Comparison of ENCODE assay signal across 25 mouse cellular contexts in the genomic region with DNA sequence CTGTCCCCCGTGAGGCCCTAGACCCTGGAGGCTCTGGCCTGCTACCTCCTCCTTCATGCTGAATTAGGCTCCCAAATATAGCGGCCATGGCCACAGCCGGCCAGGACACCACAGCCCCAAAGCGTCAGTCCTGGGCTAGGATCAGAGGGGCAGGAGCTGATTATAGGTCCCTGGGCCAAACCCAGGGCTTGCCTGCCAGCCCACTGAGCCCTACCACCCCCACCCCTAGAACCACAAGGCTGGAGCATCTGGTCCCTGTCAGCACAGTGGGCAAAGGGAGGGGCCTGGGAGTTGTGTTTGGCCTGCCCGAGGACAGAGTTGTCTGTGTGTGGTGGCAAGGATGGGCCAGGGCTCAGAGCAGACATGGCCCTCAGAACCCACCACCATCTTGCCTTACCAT. TPM values are rescaled to one million over a fixed set of nuclear protein-coding genes. Genes with fewer than 3 reads are reported as not detected.
DNase-seq lines count a peak whose midpoint lies in the region; ATAC-seq and TF ChIP-seq lines count a peak whose summit lies in the region.
"Had no signal": no experiment of that assay in that cellular context is flagged by ENCODE, and none has a peak within 500 bp of the region (broad histone marks: within the 10 kb centered on the region; RNA-seq: fewer than 3 reads in every experiment).

No protein-coding gene starts in this region.

- TF ChIP-seq EP300 in heart, adult 2 months (IDR thresholded peaks at IDR 0.05; ENCODE audit: insufficient read depth, low read depth, low read length), result no peak

- H3K4me3 ChIP-seq in heart, adult 2 months, result no peak overlapping the region
- no peak overlapping the region for H3K4me3 ChIP-seq in limb, embryonic 10.5 days
- H3K4me3 ChIP-seq in forebrain, embryonic 11.5 days (ENCODE audit: low read depth, low read length), result no peak overlapping the region
- H3K4me3 ChIP-seq: forebrain, embryonic 13.5 days; heart, embryonic 15.5 days had no signal

- no peak for ATAC-seq in forebrain, embryonic 11.5 days (replicated peaks; ENCODE audit: low FRiP score)
- ATAC-seq: activated CD4-positive, CD25-positive, alpha-beta regulatory T cell, adult 4 months; forebrain, embryonic 13.5 days; hindbrain, embryonic 16.5 days; Patski had no signal

- H3K36me3 ChIP-seq in heart, adult 2 months (ENCODE audit: control insufficient read depth, insufficient read depth, low read length), result no peaks in the 10 kb centered on the region
- no peaks in the 10 kb centered on the region for H3K36me3 ChIP-seq in limb, embryonic 10.5 days
- H3K36me3 ChIP-seq in forebrain, embryonic 11.5 days (ENCODE audit: control insufficient read depth, insufficient read depth, low read length), result no peaks in the 10 kb centered on the region
- H3K36me3 ChIP-seq: heart, embryonic 15.5 days had no signal

- no peaks in the 10 kb centered on the region for H3K79me2 ChIP-seq in heart, adult 2 months (replicated peaks; ENCODE audit: control insufficient read depth, insufficient read depth, low read length)

- H3K4me1 ChIP-seq in heart, adult 2 months (ENCODE audit: control insufficient read depth, insufficient read depth, low read length), result peaks cover 10% of the 10 kb centered on the region
- H3K4me1 ChIP-seq in limb, embryonic 10.5 days, result peaks cover 43% of the 10 kb centered on the region
- no peaks in the 10 kb centered on the region for H3K4me1 ChIP-seq in forebrain, embryonic 11.5 days (replicated peaks; ENCODE audit: control insufficient read depth, insufficient read depth, low read length)
- H3K4me1 ChIP-seq: forebrain, embryonic 13.5 days had no signal

- H3K9ac ChIP-seq in heart, adult 2 months (ENCODE audit: low read depth, low read length), result no peak overlapping the region
- H3K9ac ChIP-seq in forebrain, embryonic 11.5 days (ENCODE audit: low read length), result no peak overlapping the region
- H3K9ac ChIP-seq: forebrain, embryonic 13.5 days; forebrain, postnatal 0 days; heart, embryonic 15.5 days had no signal

- DNase-seq in heart, adult 2 months, result no peak
- DNase-seq in heart, postnatal 25 days (ENCODE audit: low spot score), result no peak
- peak; percentile 13 for DNase-seq in left cerebral cortex, postnatal 4 days
- no peak for DNase-seq in left cerebral cortex, adult 11 months (ENCODE audit: low spot score)
- DNase-seq in limb, embryonic 10.5 days (ENCODE audit: low spot score), result no peak
- no peak for DNase-seq in forebrain, embryonic 11.5 days (ENCODE audit: low spot score)
- DNase-seq: adrenal gland, postnatal 14 days; cerebellum, adult 11-12 months; cerebellum, adult 9-10 months; forebrain, postnatal 0 days had no signal

- no peaks in the 10 kb centered on the region for H3K9me3 ChIP-seq in limb, embryonic 10.5 days (replicated peaks)
- H3K9me3 ChIP-seq in forebrain, embryonic 11.5 days (ENCODE audit: control insufficient read depth, low read length), result no peaks in the 10 kb centered on the region
- H3K9me3 ChIP-seq: forebrain, embryonic 13.5 days; heart, embryonic 15.5 days had no signal

- intact Hi-C loops in heart, adult 2 months (cut with DNase I), result loop anchor here (2.0 kb wide), 1 partner anchor 21 kb away; no protein-coding TSS in a partner anchor
- intact Hi-C loops in heart, postnatal 25 days (cut with DNase I), result no loop called here
- intact Hi-C loops in left cerebral cortex, postnatal 4 days (cut with DNase I), result no loop called here

- H3K27me3 ChIP-seq in heart, adult 2 months (ENCODE audit: control insufficient read depth, insufficient read depth, low read length), result no peaks in the 10 kb centered on the region
- peaks cover 35% of the 10 kb centered on the region for H3K27me3 ChIP-seq in limb, embryonic 10.5 days (ENCODE audit: low read depth, poor library complexity, severe bottlenecking)
- no peaks in the 10 kb centered on the region for H3K27me3 ChIP-seq in forebrain, embryonic 11.5 days (ENCODE audit: control insufficient read depth, insufficient read depth, low read length)
- H3K27me3 ChIP-seq: forebrain, embryonic 13.5 days; heart, embryonic 15.5 days; Patski had no signal

- 84% methylated on average over 5 of the region's 5 CpGs for WGBS in heart, adult 2 months
- 80% methylated on average over 5 of the region's 5 CpGs for WGBS in limb, embryonic 10.5 days
- 86% methylated on average over 5 of the region's 5 CpGs for WGBS in forebrain, embryonic 11.5 days

- H3K4me2 ChIP-seq in forebrain, embryonic 11.5 days (ENCODE audit: low read depth, low read length, severe bottlenecking), result no peak overlapping the region
- H3K4me2 ChIP-seq: forebrain, embryonic 13.5 days; heart, embryonic 15.5 days had no signal

- H3K27ac ChIP-seq in heart, adult 2 months, result peak overlapping the region; percentile 65
- H3K27ac ChIP-seq in limb, embryonic 10.5 days, result 0 out of 2 replicates have a peak overlapping the region, but pooled peaks have one; percentile 11
- H3K27ac ChIP-seq in forebrain, embryonic 11.5 days (ENCODE audit: low read depth, low read length), result no peak overlapping the region
- H3K27ac ChIP-seq: forebrain, embryonic 13.5 days; heart, embryonic 15.5 days had no signal

- TF ChIP-seq CTCF in heart, adult 2 months (IDR thresholded peaks at IDR 0.05), result no peak

- no peak for TF ChIP-seq POLR2A in heart, adult 2 months (IDR thresholded peaks at IDR 0.05; ENCODE audit: insufficient read depth, low read depth, low read length)

RNA-seq across cellular contexts. Expression of a gene that starts 10.9 kb away (rescaled TPM):
- total RNA-seq in heart, adult 2 months (2021), result 1 to 10 TPM; 6.0 to 7.0 TPM
- polyA plus RNA-seq in heart, adult 2 months (2012; rRNA removed), result 10.3 and 12.6 TPM in 2 replicates
- 1 to 10 TPM; 7.6 to 7.9 TPM for total RNA-seq in heart, postnatal 25 days (2021)
- 10 to 100 TPM; 11.2 to 11.6 TPM for total RNA-seq in left cerebral cortex, postnatal 4 days (2021)
- 36.3 and 49.2 TPM in 2 replicates for polyA plus RNA-seq in limb, embryonic 10.5 days (2016; fragmentation: Nextera tagmentation; extraction: Ambion mirVana)
- polyA plus RNA-seq in forebrain, embryonic 11.5 days (2014; fragmentation: Nextera tagmentation; extraction: Ambion mirVana), result 19.5 and 21.3 TPM in 2 replicates
- polyA plus RNA-seq: activated CD4-positive, CD25-positive, alpha-beta regulatory T cell, adult 4 months had no signal

RNA-seq across cellular contexts. Expression of a gene that starts 16.2 kb away (rescaled TPM):
- total RNA-seq in heart, adult 2 months (2021), result over 10,000 TPM in 1 of 2 experiments, 1,000 to 10,000 TPM in 1; 9,326 to 11,139 TPM
- 9,227 and 12,279 TPM in 2 replicates for polyA plus RNA-seq in heart, adult 2 months (2012; rRNA removed)
- total RNA-seq in heart, postnatal 25 days (2021), result over 10,000 TPM; 11,742 to 12,072 TPM
- 1 to 10 TPM in 1 of 2 experiments, under 1 TPM in 1; 0.87 to 1.1 TPM for total RNA-seq in left cerebral cortex, postnatal 4 days (2021)
- polyA plus RNA-seq in limb, embryonic 10.5 days (2016; fragmentation: Nextera tagmentation; extraction: Ambion mirVana), result 1.7 and 3.5 TPM in 2 replicates
- 0.92 TPM in 1 of 2 replicates, not detected in the other for polyA plus RNA-seq in forebrain, embryonic 11.5 days (2014; fragmentation: Nextera tagmentation; extraction: Ambion mirVana)
- total RNA-seq: CH12.LX had no signal
- polyA plus RNA-seq: activated CD4-positive, CD25-positive, alpha-beta regulatory T cell, adult 4 months had no signal

RNA-seq across cellular contexts. Expression of a gene that starts 40.1 kb away (rescaled TPM):
- total RNA-seq in heart, adult 2 months (2021), result not detected
- not detected in 2 replicates for polyA plus RNA-seq in heart, adult 2 months (2012; rRNA removed)
- not detected for total RNA-seq in heart, postnatal 25 days (2021)
- not detected for total RNA-seq in left cerebral cortex, postnatal 4 days (2021)
- polyA plus RNA-seq in limb, embryonic 10.5 days (2016; fragmentation: Nextera tagmentation; extraction: Ambion mirVana), result not detected in 2 replicates
- not detected in 2 replicates for polyA plus RNA-seq in forebrain, embryonic 11.5 days (2014; fragmentation: Nextera tagmentation; extraction: Ambion mirVana)
- total RNA-seq: adrenal gland, adult 18-20 months; adrenal gland, postnatal 14 days; forebrain, postnatal 0 days; gastrocnemius, adult 18-20 months; gastrocnemius, postnatal 14 days; heart, adult 8-10 months; heart, postnatal 36 days had no signal
- polyA plus RNA-seq: activated CD4-positive, CD25-positive, alpha-beta regulatory T cell, adult 4 months; embryonic facial prominence, embryonic 11.5 days; forebrain, embryonic 13.5 days; forebrain, postnatal 0 days; hindbrain, embryonic 11.5 days; hindbrain, embryonic 16.5 days; intestine, embryonic 14.5 days; Patski had no signal

RNA-seq across cellular contexts. Expression of a gene that starts 56.0 kb away (rescaled TPM):
- not detected for total RNA-seq in heart, adult 2 months (2021)
- 0.06 TPM in 1 of 2 replicates, not detected in the other for polyA plus RNA-seq in heart, adult 2 months (2012; rRNA removed)
- total RNA-seq in heart, postnatal 25 days (2021), result not detected
- not detected for total RNA-seq in left cerebral cortex, postnatal 4 days (2021)
- not detected in 2 replicates for polyA plus RNA-seq in limb, embryonic 10.5 days (2016; fragmentation: Nextera tagmentation; extraction: Ambion mirVana)
- polyA plus RNA-seq in forebrain, embryonic 11.5 days (2014; fragmentation: Nextera tagmentation; extraction: Ambion mirVana), result not detected in 2 replicates
- total RNA-seq: adrenal gland, adult 18-20 months; adrenal gland, postnatal 14 days; CH12.LX; forebrain, postnatal 0 days; gastrocnemius, adult 18-20 months; gastrocnemius, postnatal 14 days; heart, adult 8-10 months; heart, postnatal 36 days had no signal
- polyA plus RNA-seq: embryonic facial prominence, embryonic 11.5 days; forebrain, embryonic 13.5 days; forebrain, postnatal 0 days; gonadal fat pad, adult 2 months; heart, embryonic 15.5 days; hindbrain, embryonic 11.5 days; hindbrain, embryonic 16.5 days; intestine, embryonic 14.5 days; Patski had no signal

Comparison
In these comparisons a context has a peak if more than half of its experiments do, and no peak if none do; other contexts are left out.
1. RNA of a gene that starts 16.2 kb away (total RNA-seq): 11,742 to 12,072 TPM in heart, postnatal 25 days and 9,326 to 11,139 TPM in heart, adult 2 months; 0.87 to 1.1 TPM in left cerebral cortex, postnatal 4 days; every median in the first group is over 1,000 times any median in the second.